ENCODE assay signal across 9 mouse cellular contexts in genomic region chr10:128440407-128440806, GRCm38 (mm10). TPM values are rescaled to one million over a fixed set of nuclear protein-coding genes. Genes with fewer than 3 reads are reported as not detected.
DNase-seq lines count a peak whose midpoint lies in the region; ATAC-seq and TF ChIP-seq lines count a peak whose summit lies in the region.
"Had no signal": no experiment of that assay in that cellular context is flagged by ENCODE, and none has a peak within 500 bp of the region (broad histone marks: within the 10 kb centered on the region; RNA-seq: fewer than 3 reads in every experiment).

No protein-coding gene starts in this region.

- ATAC-seq in midbrain, postnatal 0 days (ENCODE audit: low FRiP score), result no peak
- no peak for ATAC-seq in kidney, embryonic 15.5 days (replicated peaks; ENCODE audit: low FRiP score)

- peaks cover 46% of the 10 kb centered on the region for H3K36me3 ChIP-seq in midbrain, postnatal 0 days (ENCODE audit: insufficient read depth, low read length)
- H3K36me3 ChIP-seq in midbrain, embryonic 10.5 days, result peaks cover 70% of the 10 kb centered on the region
- H3K36me3 ChIP-seq in kidney, embryonic 15.5 days, result peaks cover 69% of the 10 kb centered on the region

- no peak overlapping the region for H3K4me3 ChIP-seq in midbrain, postnatal 0 days (ENCODE audit: low read depth, low read length)
- no peak overlapping the region for H3K4me3 ChIP-seq in midbrain, embryonic 10.5 days
- H3K4me3 ChIP-seq in kidney, embryonic 15.5 days (replicated peaks), result no peak overlapping the region
- H3K4me3 ChIP-seq: limb, embryonic 12.5 days had no signal

- no peak overlapping the region for H3K27ac ChIP-seq in midbrain, postnatal 0 days (ENCODE audit: low read depth, low read length)
- no peak overlapping the region for H3K27ac ChIP-seq in midbrain, embryonic 10.5 days (replicated peaks)
- H3K27ac ChIP-seq in kidney, embryonic 15.5 days, result peak overlapping the region; percentile 86
- H3K27ac ChIP-seq: limb, embryonic 12.5 days had no signal

- no peaks in the 10 kb centered on the region for H3K4me1 ChIP-seq in midbrain, postnatal 0 days (ENCODE audit: insufficient read depth, low read length)
- no peaks in the 10 kb centered on the region for H3K4me1 ChIP-seq in midbrain, embryonic 10.5 days
- peaks cover 49% of the 10 kb centered on the region for H3K4me1 ChIP-seq in kidney, embryonic 15.5 days
- H3K4me1 ChIP-seq: limb, embryonic 12.5 days had no signal

- H3K9me3 ChIP-seq in midbrain, postnatal 0 days (ENCODE audit: low read length), result no peaks in the 10 kb centered on the region
- no peaks in the 10 kb centered on the region for H3K9me3 ChIP-seq in midbrain, embryonic 10.5 days (replicated peaks)
- H3K9me3 ChIP-seq in kidney, embryonic 15.5 days (replicated peaks), result no peaks in the 10 kb centered on the region
- H3K9me3 ChIP-seq: limb, embryonic 12.5 days had no signal

- peak; percentile 66 for TF ChIP-seq CTCF in midbrain, postnatal 0 days (IDR thresholded peaks at IDR 0.05)

- H3K9ac ChIP-seq in midbrain, postnatal 0 days (replicated peaks; ENCODE audit: low read length, poor library complexity, severe bottlenecking), result no peak overlapping the region
- no peak overlapping the region for H3K9ac ChIP-seq in kidney, embryonic 15.5 days
- H3K9ac ChIP-seq: limb, embryonic 12.5 days had no signal

- no peaks in the 10 kb centered on the region for H3K27me3 ChIP-seq in midbrain, postnatal 0 days (ENCODE audit: insufficient read depth, low read length)
- H3K27me3 ChIP-seq in midbrain, embryonic 10.5 days (ENCODE audit: low read depth, poor library complexity, severe bottlenecking), result no peaks in the 10 kb centered on the region
- no peaks in the 10 kb centered on the region for H3K27me3 ChIP-seq in kidney, embryonic 15.5 days
- H3K27me3 ChIP-seq: limb, embryonic 12.5 days had no signal

- no peak overlapping the region for H3K4me2 ChIP-seq in midbrain, postnatal 0 days (ENCODE audit: low read depth, low read length, poor library complexity, severe bottlenecking)
- no peak overlapping the region for H3K4me2 ChIP-seq in kidney, embryonic 15.5 days
- H3K4me2 ChIP-seq: limb, embryonic 12.5 days had no signal

- WGBS in midbrain, postnatal 0 days, result 63% methylated on average over 10 of the region's 10 CpGs
- 70% methylated on average over 10 of the region's 10 CpGs for WGBS in midbrain, embryonic 10.5 days
- 37% methylated on average over 10 of the region's 10 CpGs for WGBS in kidney, embryonic 15.5 days

- DNase-seq in adrenal gland, postnatal 14 days, result peak; percentile 70
- DNase-seq in adrenal gland, adult 8-10 months, result no peak
- peak; percentile 62 for DNase-seq in midbrain, postnatal 0 days (ENCODE audit: low spot score)
- DNase-seq in midbrain, embryonic 10.5 days (ENCODE audit: low spot score), result no peak
- DNase-seq in thymus, postnatal 4 days, result peak; percentile 41
- no peak for DNase-seq in left cerebral cortex, adult 11 months (ENCODE audit: low spot score)
- DNase-seq in right cerebral cortex, postnatal 4 days, result no peak

RNA-seq across cellular contexts. Expression of gene Smarcc2, which starts 18.6 kb away (rescaled TPM):
- total RNA-seq in adrenal gland, postnatal 14 days (2021), result 107 and 108 TPM in 2 replicates
- 100 to 1,000 TPM; 103 to 155 (median 127) TPM for total RNA-seq in adrenal gland, adult 8-10 months (2022)
- 216 and 233 TPM in 2 replicates for total RNA-seq in midbrain, postnatal 0 days (2014; rRNA removed)
- polyA plus RNA-seq in midbrain, postnatal 0 days (2015; fragmentation: Nextera tagmentation; extraction: Ambion mirVana), result 129 and 143 TPM in 2 replicates
- 75.2 and 110 TPM in 2 replicates for polyA plus RNA-seq in midbrain, embryonic 10.5 days (2016; fragmentation: Nextera tagmentation; extraction: Ambion mirVana)
- 75.9 and 77.2 TPM in 2 replicates for polyA plus RNA-seq in kidney, embryonic 15.5 days (2015; fragmentation: Nextera tagmentation; extraction: Ambion mirVana)

RNA-seq across cellular contexts. Expression of gene Rnf41, which starts 28.9 kb away (rescaled TPM):
- total RNA-seq in adrenal gland, postnatal 14 days (2021), result 38.4 and 40.2 TPM in 2 replicates
- 10 to 100 TPM; 39.1 to 55.4 (median 50.8) TPM for total RNA-seq in adrenal gland, adult 8-10 months (2022)
- 94.3 and 103 TPM in 2 replicates for total RNA-seq in midbrain, postnatal 0 days (2014; rRNA removed)
- polyA plus RNA-seq in midbrain, postnatal 0 days (2015; fragmentation: Nextera tagmentation; extraction: Ambion mirVana), result 91.6 and 93.8 TPM in 2 replicates
- 42.0 and 49.2 TPM in 2 replicates for polyA plus RNA-seq in midbrain, embryonic 10.5 days (2016; fragmentation: Nextera tagmentation; extraction: Ambion mirVana)
- polyA plus RNA-seq in kidney, embryonic 15.5 days (2015; fragmentation: Nextera tagmentation; extraction: Ambion mirVana), result 45.1 and 45.9 TPM in 2 replicates

RNA-seq across cellular contexts. Expression of gene Nabp2, which starts 29.1 kb away (rescaled TPM):
- 59.8 and 65.2 TPM in 2 replicates for total RNA-seq in adrenal gland, postnatal 14 days (2021)
- total RNA-seq in adrenal gland, adult 8-10 months (2022), result 10 to 100 TPM; 76.6 to 93.8 (median 86.8) TPM
- total RNA-seq in midbrain, postnatal 0 days (2014; rRNA removed), result 63.1 and 82.0 TPM in 2 replicates
- polyA plus RNA-seq in midbrain, postnatal 0 days (2015; fragmentation: Nextera tagmentation; extraction: Ambion mirVana), result 145 and 157 TPM in 2 replicates
- polyA plus RNA-seq in midbrain, embryonic 10.5 days (2016; fragmentation: Nextera tagmentation; extraction: Ambion mirVana), result 149 and 151 TPM in 2 replicates
- 82.8 and 92.6 TPM in 2 replicates for polyA plus RNA-seq in kidney, embryonic 15.5 days (2015; fragmentation: Nextera tagmentation; extraction: Ambion mirVana)

RNA-seq across cellular contexts. Expression of gene Slc39a5, which starts 39.4 kb away (rescaled TPM):
- 0.78 TPM in 1 of 2 replicates, not detected in the other for total RNA-seq in adrenal gland, postnatal 14 days (2021)
- under 1 TPM in 2 of 4 experiments, not detected in 2; 0.24 to 0.40 TPM for total RNA-seq in adrenal gland, adult 8-10 months (2022)
- 0.16 and 0.61 TPM in 2 replicates for total RNA-seq in midbrain, postnatal 0 days (2014; rRNA removed)
- 0.16 and 0.27 TPM in 2 replicates for polyA plus RNA-seq in midbrain, postnatal 0 days (2015; fragmentation: Nextera tagmentation; extraction: Ambion mirVana)
- polyA plus RNA-seq in midbrain, embryonic 10.5 days (2016; fragmentation: Nextera tagmentation; extraction: Ambion mirVana), result 0.06 and 0.19 TPM in 2 replicates
- 41.5 and 47.1 TPM in 2 replicates for polyA plus RNA-seq in kidney, embryonic 15.5 days (2015; fragmentation: Nextera tagmentation; extraction: Ambion mirVana)
- polyA plus RNA-seq: limb, embryonic 12.5 days had no signal

RNA-seq across cellular contexts. Expression of gene Myl6, which starts 53.5 kb away (rescaled TPM):
- 800 and 862 TPM in 2 replicates for total RNA-seq in adrenal gland, postnatal 14 days (2021)
- total RNA-seq in adrenal gland, adult 8-10 months (2022), result 100 to 1,000 TPM; 760 to 841 (median 820) TPM
- 648 and 715 TPM in 2 replicates for total RNA-seq in midbrain, postnatal 0 days (2014; rRNA removed)
- 946 and 1,057 TPM in 2 replicates for polyA plus RNA-seq in midbrain, postnatal 0 days (2015; fragmentation: Nextera tagmentation; extraction: Ambion mirVana)
- 833 and 890 TPM in 2 replicates for polyA plus RNA-seq in midbrain, embryonic 10.5 days (2016; fragmentation: Nextera tagmentation; extraction: Ambion mirVana)
- 1,170 and 1,259 TPM in 2 replicates for polyA plus RNA-seq in kidney, embryonic 15.5 days (2015; fragmentation: Nextera tagmentation; extraction: Ambion mirVana)

Comparison
In these comparisons a context has a peak if more than half of its experiments do, and no peak if none do; other contexts are left out.
1. DNase-seq: peak in adrenal gland, postnatal 14 days (single experiment), midbrain, postnatal 0 days (single experiment) and thymus, postnatal 4 days (single experiment); none in adrenal gland, adult 8-10 months (single experiment), midbrain, embryonic 10.5 days (single experiment), left cerebral cortex, adult 11 months (single experiment) and right cerebral cortex, postnatal 4 days (single experiment).